Comparison of ENCODE assay signal across 22 mouse cellular contexts in the genomic region with DNA sequence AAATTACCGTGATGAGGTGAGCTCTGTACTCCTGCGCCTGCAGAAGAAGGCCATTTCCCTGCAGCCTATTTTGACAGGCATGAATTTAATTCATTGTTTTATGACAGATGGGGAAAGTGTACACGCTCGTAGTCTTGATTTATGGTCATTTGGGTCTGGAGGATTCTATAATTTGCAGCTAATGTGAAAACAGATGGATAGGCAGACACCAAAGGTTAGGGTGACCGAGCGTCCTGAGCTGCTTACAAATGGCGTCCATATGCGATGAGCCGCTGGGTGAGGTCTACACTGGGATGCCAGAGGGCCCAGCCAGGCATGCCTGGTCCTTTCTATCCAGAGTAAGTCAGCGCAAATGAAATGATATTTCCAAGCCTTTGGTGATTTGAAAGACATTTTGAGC.
DNase-seq lines count a peak whose midpoint lies in the region; ATAC-seq lines count a peak whose summit lies in the region.
"Had no signal": no experiment of that assay in that cellular context is flagged by ENCODE, and none has a peak within 500 bp of the region (broad histone marks: within the 10 kb centered on the region; RNA-seq: fewer than 3 reads in every experiment).

No protein-coding gene starts in this region.

- no peak overlapping the region for H3K9ac ChIP-seq in hindbrain, embryonic 12.5 days
- no peak overlapping the region for H3K9ac ChIP-seq in hindbrain, embryonic 14.5 days
- no peak overlapping the region for H3K9ac ChIP-seq in neural tube, embryonic 14.5 days (replicated peaks; ENCODE audit: low read depth, low read length)
- H3K9ac ChIP-seq: forebrain, embryonic 13.5 days; forebrain, postnatal 0 days; heart, embryonic 13.5 days; hindbrain, embryonic 15.5 days had no signal

- H3K4me1 ChIP-seq in hindbrain, embryonic 12.5 days: no peaks in the 10 kb centered on the region
- H3K4me1 ChIP-seq in hindbrain, embryonic 14.5 days (replicated peaks; ENCODE audit: control insufficient read depth, insufficient read depth, low read length): no peaks in the 10 kb centered on the region
- peaks cover 36% of the 10 kb centered on the region for H3K4me1 ChIP-seq in limb, embryonic 10.5 days
- no peaks in the 10 kb centered on the region for H3K4me1 ChIP-seq in neural tube, embryonic 14.5 days (ENCODE audit: control insufficient read depth, insufficient read depth, low read length)
- H3K4me1 ChIP-seq: embryonic facial prominence, embryonic 10.5 days; forebrain, embryonic 13.5 days; heart, embryonic 13.5 days; hindbrain, embryonic 15.5 days had no signal

- no peak for DNase-seq in hindbrain, embryonic 14.5 days (ENCODE audit: low spot score)
- DNase-seq in embryo, embryonic 11 days: peak; percentile 48
- DNase-seq in limb, embryonic 10.5 days (ENCODE audit: low spot score): peak; percentile 58
- no peak for DNase-seq in retina, postnatal 1 day
- no peak for DNase-seq in heart, postnatal 10 days
- DNase-seq: adrenal gland, adult 2 months; adrenal gland, postnatal 25 days; cerebellum, adult 18-20 months; cerebellum, adult 9-11 months; cerebellum, postnatal 36 days; forebrain, postnatal 0 days; gastrocnemius, postnatal 36 days; heart, adult 11 months; heart, postnatal 4 days had no signal

- intact Hi-C loops in heart, postnatal 10 days (cut with DNase I): no loop called here

- no peak overlapping the region for H3K27ac ChIP-seq in hindbrain, embryonic 12.5 days
- H3K27ac ChIP-seq in hindbrain, embryonic 14.5 days: no peak overlapping the region
- no peak overlapping the region for H3K27ac ChIP-seq in limb, embryonic 10.5 days
- H3K27ac ChIP-seq in neural tube, embryonic 14.5 days (ENCODE audit: low read depth, low read length): no peak overlapping the region
- H3K27ac ChIP-seq: embryonic facial prominence, embryonic 10.5 days; forebrain, embryonic 13.5 days; heart, embryonic 13.5 days; hindbrain, embryonic 15.5 days had no signal

- no peaks in the 10 kb centered on the region for H3K9me3 ChIP-seq in hindbrain, embryonic 12.5 days (replicated peaks)
- no peaks in the 10 kb centered on the region for H3K9me3 ChIP-seq in hindbrain, embryonic 14.5 days (ENCODE audit: control insufficient read depth, low read length)
- H3K9me3 ChIP-seq in limb, embryonic 10.5 days (replicated peaks): no peaks in the 10 kb centered on the region
- no peaks in the 10 kb centered on the region for H3K9me3 ChIP-seq in neural tube, embryonic 14.5 days (ENCODE audit: control insufficient read depth, low read length)
- H3K9me3 ChIP-seq: embryonic facial prominence, embryonic 10.5 days; forebrain, embryonic 13.5 days; heart, embryonic 13.5 days; hindbrain, embryonic 15.5 days had no signal

- peak; percentile 60; the same call in 1 of the 2 replicates for ATAC-seq in hindbrain, embryonic 12.5 days (ENCODE audit: low FRiP score)
- ATAC-seq in hindbrain, embryonic 14.5 days (ENCODE audit: low FRiP score): no peak
- peak; percentile 68; the same call in 1 of the 2 replicates for ATAC-seq in neural tube, embryonic 14.5 days (ENCODE audit: low read depth)
- ATAC-seq: forebrain, embryonic 13.5 days; forebrain, postnatal 0 days; inflammation-experienced regulatory T-cells, adult 6 months had no signal

- H3K4me3 ChIP-seq in hindbrain, embryonic 12.5 days: no peak overlapping the region
- no peak overlapping the region for H3K4me3 ChIP-seq in hindbrain, embryonic 14.5 days (replicated peaks; ENCODE audit: low read length)
- H3K4me3 ChIP-seq in limb, embryonic 10.5 days: no peak overlapping the region
- no peak overlapping the region for H3K4me3 ChIP-seq in neural tube, embryonic 14.5 days (ENCODE audit: low read depth, low read length)
- H3K4me3 ChIP-seq: embryonic facial prominence, embryonic 10.5 days; forebrain, embryonic 13.5 days; heart, embryonic 13.5 days; hindbrain, embryonic 15.5 days had no signal

- H3K36me3 ChIP-seq in hindbrain, embryonic 12.5 days: no peaks in the 10 kb centered on the region
- no peaks in the 10 kb centered on the region for H3K36me3 ChIP-seq in hindbrain, embryonic 14.5 days (replicated peaks; ENCODE audit: control insufficient read depth, insufficient read depth)
- H3K36me3 ChIP-seq in limb, embryonic 10.5 days: no peaks in the 10 kb centered on the region
- no peaks in the 10 kb centered on the region for H3K36me3 ChIP-seq in neural tube, embryonic 14.5 days (ENCODE audit: control insufficient read depth, insufficient read depth, low read length)
- H3K36me3 ChIP-seq: embryonic facial prominence, embryonic 10.5 days; heart, embryonic 13.5 days; hindbrain, embryonic 15.5 days had no signal

- H3K27me3 ChIP-seq in hindbrain, embryonic 12.5 days: no peaks in the 10 kb centered on the region; the same call in 1 of the 2 replicates
- H3K27me3 ChIP-seq in hindbrain, embryonic 14.5 days (ENCODE audit: control insufficient read depth, insufficient read depth, low read length): no peaks in the 10 kb centered on the region
- H3K27me3 ChIP-seq in limb, embryonic 10.5 days (ENCODE audit: low read depth, poor library complexity, severe bottlenecking): peaks cover 32% of the 10 kb centered on the region; the same call in 1 of the 2 replicates
- H3K27me3 ChIP-seq in neural tube, embryonic 14.5 days (ENCODE audit: control insufficient read depth, insufficient read depth, low read length): no peaks in the 10 kb centered on the region
- H3K27me3 ChIP-seq: CH12.LX; forebrain, embryonic 13.5 days had no signal

- H3K4me2 ChIP-seq in hindbrain, embryonic 12.5 days (replicated peaks): no peak overlapping the region
- no peak overlapping the region for H3K4me2 ChIP-seq in hindbrain, embryonic 14.5 days (replicated peaks)
- H3K4me2 ChIP-seq in neural tube, embryonic 14.5 days (ENCODE audit: low read depth, low read length): no peak overlapping the region
- H3K4me2 ChIP-seq: forebrain, embryonic 13.5 days; heart, embryonic 13.5 days; hindbrain, embryonic 15.5 days had no signal

- 74% methylated on average over 10 of the region's 10 CpGs for WGBS in hindbrain, embryonic 12.5 days
- 68% methylated on average over 10 of the region's 10 CpGs for WGBS in hindbrain, embryonic 14.5 days
- WGBS in limb, embryonic 10.5 days: 39% methylated on average over 10 of the region's 10 CpGs
- 42% methylated on average over 10 of the region's 10 CpGs for WGBS in neural tube, embryonic 14.5 days

Comparison
In these comparisons a context has a peak if more than half of its experiments do, and no peak if none do; other contexts are left out.
1. DNase-seq: peak in embryo, embryonic 11 days (single experiment) and limb, embryonic 10.5 days (single experiment); none in hindbrain, embryonic 14.5 days (single experiment), retina, postnatal 1 day (single experiment) and heart, postnatal 10 days (0 of 2).